Mouse (Mus musculus) cerebellum, postnatal 4 days (tissue): ENCODE measurements around the gene Cited2.

Experiments used
- DNase-seq, 2 experiments: peaks; one replicate each; pipeline ENCODE4 v3.0.0; 2022; ENCODE audit warnings: low spot score in 2 of 2, mixed read lengths in 1 of 2

Cited2 gene

DNA sequence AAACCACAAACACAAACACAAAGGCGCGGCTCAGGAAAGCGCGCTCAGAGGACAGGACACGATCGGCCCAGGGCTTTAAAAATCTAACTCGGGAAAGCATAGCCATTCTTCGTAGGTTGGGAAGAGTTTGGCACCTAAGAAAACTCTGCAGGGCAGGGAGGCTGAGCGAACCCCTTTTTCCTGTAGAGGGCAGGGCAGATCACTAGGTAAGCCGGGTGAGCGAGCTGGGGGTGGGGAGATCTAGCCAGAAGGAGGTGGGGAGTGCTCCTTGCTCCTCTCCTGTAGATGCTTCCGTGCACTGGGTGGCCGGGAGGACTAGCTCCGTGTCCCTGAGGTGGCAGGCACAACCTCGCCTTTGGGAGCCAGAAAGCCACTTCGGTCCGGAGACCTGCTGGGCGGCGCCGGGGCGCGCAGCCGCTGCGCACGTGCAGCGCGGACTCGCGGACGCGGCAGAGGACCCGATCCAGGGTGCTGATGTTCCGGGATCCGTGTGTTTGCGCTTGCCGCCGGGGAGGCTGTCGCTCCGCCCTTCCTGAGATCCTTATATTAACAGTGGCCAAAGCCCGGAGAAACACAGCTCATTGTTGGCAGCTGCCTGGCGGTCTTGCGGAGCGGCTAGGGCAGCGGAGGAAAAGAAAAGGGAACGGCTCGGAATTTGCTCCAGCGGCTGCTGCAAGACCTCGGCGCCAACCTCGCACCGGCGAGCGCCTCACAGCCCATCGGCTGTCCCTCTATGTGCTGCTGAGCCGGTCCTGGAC, at the start of gene Cited2:
TSS of gene Cited2 (plus strand) at position 566 of the 758 bp plus-strand sequence.
- DNase-seq: peak; percentile 100

DNA sequence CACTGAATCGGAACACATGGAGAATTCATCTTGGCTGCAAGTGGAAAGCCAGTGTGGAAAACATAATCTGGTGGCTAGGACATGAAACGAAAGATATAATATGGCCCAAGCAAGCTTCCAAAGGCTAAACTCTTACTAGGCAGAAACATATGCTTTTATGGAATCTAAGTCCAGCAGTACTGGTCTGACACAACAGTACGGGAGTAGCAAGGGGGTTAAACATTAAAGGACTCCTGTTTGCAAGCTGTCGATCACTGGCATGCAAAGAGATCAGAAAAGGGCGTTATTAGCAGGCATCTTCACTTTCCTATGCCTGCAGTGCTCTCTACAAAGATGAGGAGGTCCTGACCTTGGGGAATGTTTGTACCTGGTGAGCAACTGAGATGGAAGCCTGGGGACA, 48.6 kb upstream of the Cited2 start:
- no peak for DNase-seq

DNA sequence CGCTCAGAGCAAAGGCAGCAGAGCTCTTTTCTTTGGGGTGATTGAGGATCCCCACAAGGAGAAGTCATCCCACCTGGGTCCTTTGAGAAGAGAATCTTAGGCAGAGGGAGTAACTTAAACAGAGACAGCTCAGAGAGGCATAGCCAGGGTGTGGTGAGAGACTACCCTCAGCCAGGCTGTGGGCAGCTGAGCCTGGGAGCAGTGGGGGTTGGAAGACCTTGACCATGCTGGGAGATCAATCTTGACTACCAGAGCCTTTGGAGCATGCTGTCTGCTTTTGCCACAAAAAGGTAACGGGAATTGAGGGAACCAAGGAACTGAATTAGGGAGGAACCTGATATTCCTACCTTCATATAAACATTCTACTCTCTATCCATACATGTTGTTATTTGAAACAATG, 48.1 kb upstream of the Cited2 start:
- no peak for DNase-seq

DNA sequence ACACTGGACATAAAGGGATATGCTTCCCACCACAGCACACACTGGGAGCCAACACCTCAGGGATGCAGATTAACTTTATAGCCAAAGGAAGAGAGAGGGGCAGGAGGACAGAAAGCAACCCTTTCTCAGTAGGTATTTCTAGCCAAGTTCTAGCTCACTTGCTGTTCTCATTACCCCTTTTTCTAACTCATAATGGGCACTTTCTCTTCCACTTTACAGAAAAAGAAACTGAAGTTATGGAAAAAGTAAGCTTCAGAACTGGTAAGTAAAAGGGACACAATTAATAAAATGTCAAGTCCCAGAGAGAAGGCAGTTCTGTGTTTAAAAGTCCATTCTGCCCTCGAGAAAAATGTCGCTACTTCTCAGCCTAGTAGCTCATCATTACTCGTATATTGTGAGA, 46.6 kb upstream of the Cited2 start:
- no peak for DNase-seq

DNA sequence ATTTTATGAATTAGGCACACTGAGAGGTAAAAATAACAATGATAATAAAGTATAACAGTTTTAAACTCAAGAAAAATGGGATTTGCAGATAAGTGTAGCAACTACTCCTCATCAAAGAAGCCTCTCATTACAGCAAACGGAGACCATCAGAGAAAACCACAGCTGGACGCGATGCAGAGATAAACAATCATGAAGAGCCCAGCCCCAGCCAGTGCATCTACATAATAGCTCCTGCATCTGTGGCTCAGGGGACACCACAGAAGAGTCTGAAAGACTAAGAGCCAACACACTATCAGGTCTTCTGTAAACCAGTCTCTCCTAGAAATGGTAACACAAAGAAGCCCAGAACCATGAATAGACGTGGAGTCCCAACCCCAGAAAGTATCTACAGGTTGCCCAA, 45.7 kb upstream of the Cited2 start:
- DNase-seq: no peak

DNA sequence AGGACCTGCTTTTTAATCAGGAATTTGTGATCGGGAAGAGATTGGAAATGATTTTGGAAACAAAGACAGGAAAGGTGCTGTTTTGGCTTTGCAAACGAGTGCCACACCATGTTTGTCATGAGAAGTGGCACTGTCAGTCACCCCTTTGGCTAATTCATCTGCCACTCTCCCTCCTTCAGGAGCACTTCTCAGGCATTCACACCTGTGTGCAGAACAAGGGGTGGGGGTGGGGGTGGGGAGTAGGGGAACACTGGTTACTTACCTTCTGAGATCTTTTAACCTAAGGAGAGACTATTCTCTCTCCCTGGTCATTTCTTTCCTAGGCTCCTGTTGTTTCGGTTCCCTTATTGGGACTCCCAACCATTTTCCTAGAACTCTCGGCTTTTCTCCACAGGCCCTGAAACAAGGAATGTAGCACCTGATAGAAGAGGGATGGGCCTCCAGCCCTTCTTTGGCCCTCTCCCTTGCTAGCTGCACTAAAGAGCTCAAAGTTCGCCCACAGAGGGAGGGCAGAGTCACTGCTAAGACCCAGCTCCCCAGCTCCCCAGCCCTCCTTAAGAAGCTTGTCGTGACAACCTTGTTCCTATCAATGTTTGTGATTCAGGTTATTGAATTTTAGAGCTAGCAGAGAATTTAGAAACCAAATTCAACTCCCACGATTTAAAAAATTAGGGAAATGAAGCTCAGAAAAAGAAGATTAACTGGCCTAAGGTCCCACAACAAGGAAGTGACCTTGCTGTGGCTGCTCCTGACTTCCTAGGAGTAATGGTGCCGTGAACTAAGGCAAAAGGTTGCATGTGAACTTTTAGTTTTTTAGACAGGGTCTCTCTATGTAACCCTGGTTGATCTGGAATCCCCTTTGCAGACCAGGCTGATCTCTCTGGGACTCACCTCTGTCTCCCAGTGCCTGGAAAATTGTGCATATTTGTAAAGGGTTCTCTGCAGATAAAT, 42.3 kb upstream of the Cited2 start:
- DNase-seq: no peak

DNA sequence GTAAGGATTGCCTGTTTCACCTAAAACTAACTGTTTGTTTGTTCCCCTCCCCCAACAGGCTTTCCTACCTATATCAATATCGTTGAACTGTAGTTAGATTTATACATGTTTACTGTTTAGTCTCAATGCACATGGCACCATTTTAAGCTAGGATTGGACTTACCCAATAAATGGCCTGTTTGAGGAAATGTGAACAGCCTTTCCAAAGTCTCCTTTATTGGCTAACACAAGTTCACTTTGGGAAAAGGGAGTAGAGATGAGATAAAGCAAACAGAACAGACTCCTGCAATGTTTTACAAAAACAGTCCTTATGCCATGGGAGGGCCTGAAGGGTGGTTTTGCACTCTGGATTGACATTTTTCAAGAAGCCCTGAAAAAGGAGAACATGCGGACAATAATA, 41.6 kb upstream of the Cited2 start:
- no peak for DNase-seq

DNA sequence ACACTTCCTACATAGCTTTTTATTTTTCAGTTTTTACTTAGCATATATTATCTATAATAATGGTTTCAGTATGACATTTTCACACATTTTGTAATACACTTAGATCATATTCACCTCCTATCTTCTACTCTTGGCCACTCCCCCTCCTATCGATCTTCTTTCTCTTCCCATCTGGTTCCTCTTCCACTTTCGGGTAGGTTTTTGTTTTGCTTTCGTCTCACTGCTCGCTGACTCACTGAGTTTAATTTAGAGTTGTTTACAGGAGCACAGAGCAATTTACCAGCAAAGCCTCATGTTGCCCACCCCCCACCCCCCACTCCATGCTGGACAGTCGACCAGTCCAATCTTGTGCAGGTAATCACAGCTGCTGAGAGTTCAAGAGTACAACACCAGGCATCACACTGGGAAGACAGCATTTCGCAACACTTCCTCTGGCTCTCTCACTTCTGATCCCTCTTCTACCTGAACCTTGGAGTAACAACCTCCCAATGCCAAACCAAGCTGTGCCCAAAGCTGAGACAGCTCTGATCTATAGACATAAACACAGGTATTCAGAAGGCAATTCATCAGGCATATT, 39.1 kb upstream of the Cited2 start:
- no peak for DNase-seq

DNA sequence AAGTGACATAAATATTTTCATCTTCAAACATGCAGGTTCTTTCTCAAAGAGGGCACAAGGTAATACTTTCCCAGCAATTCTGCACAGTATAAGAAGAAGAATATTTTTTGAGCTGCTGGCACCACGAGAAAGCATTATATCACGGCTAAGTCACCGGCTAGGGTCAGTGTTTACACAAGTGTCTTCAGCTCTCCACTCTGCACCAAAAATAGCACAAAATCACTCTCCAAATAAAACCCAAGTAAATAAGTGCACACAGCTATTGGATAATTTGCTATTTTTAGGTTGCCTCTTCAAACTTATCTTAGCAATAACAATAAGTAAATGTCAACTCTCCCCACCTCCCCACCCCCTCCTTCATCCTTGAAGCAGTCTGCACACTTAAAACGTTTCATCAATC, 33.2 kb upstream of the Cited2 start:
- no peak for DNase-seq

DNA sequence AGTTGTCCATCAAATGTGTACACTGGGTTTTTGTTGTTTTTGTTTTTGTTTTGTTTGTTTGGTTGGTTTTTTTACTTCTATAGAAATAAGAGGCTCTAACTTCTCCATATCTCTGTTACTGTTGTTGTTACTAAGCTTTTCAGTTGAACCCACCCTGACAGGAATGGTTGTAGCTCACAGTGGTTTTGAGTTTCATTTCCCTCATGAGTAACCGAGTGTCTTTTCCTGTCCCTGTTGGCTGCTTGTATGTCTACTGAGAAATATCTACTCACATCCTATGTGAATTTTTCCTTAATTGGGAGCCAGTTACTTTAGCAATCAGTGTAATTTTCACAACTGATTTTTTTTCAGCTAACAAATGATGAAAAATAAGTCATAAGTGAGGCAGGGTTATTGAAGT, 31.3 kb upstream of the Cited2 start:
- no peak for DNase-seq

DNA sequence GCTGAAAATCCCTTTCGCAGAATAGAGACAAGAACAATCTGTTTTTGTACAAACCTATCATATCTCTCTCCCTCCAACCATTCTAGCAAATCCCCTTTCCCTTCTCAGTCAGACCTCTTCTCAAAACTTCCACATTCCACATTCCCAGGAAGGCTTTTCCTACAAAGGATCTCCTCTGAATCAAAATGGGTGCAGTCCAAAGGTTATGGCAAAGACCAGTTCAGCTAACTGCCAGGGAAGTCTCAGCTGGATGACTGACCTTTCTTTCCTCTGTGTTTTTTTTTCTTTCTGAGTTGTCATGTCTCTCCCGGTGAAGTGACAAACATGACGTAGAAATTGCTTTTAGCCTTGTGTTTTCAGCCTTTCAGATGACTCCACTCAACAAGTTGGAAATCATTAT, 27.2 kb upstream of the Cited2 start:
- DNase-seq: no peak

DNA sequence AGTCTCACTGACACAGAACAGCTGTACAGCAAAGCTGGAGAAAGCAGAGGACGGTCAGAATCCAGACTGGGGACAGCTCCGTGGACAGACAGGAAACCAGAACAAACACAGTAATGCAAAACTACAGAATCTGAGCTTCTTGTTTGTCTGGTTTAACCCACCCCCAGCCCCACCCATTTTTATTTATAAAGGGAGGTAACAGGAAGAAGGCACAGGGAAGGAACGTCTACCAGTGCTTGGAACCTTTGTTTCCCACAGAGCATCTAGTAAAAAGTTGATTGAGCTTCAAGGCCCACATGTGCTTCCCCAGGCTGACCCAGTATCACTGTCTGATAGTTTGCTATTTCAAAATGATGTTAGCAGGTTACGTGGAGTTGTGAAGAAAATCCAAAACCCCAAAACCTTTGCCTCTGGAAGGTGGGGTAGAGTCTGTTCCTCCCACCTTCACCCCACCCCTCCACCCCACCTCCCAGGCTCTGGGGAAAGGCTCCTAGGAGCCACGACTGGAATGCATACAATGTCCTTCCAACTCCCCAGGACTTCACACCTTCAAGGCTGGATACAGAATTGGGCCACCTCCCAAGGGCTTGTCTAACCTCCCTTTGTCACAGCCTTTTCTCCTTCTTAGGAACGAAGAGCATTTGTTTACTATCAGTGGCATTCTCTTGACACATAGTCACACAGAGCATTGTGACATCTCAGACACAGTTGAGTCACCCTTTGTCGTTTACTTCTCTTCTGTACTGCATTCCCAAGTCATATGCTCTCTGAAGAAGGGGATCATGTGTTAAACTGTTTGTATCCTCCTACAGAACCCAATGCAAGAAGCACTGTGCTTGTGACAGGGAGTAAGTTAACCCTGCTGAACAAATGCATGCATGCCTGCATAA, 25.4 kb upstream of the Cited2 start:
- DNase-seq: no peak

DNA sequence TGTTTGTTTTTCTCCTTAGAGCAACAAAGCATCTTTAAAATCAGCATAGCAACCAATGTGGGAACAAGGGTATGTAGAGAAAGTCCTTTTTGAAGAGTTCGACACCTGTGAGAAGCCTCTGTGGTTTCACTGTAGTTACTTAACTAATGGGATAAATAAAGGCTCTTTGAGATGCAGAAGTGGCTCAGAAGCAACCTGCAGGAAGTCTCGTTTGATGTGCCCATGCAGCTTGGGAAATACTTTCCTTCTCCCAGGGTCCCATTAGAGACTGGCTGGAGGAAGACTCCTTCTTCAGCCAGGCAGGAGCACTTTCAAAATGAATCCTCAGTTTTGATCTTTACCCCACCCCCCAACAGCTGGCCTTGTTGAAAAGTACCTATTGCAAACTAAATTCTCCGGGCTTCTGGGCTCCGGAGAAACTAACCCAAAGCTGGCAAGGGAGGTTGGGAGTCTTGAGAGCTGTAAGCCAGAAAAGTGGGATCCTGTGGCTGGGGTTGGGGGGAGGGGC, 17.5 kb upstream of the Cited2 start:
- no peak for DNase-seq

DNA sequence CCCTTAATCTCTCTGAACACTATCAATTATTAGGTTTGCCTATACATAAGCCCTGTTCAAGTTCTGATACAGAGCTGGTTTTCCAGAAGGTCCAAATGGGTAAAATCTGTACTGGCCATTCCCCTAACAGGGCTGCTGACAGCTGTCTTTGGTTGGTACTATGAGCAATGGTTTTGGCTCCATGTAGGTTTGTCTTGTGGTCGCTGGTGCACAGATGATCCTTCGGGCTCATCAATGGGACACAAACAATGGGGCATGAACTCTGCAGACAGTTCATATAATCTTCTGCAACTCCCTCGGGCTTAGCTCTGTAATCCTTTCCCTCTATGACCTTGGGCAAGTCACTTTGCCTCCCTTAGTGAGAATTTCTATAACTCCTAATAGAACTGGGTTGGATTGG, 12.3 kb upstream of the Cited2 start:
- DNase-seq: no peak

DNA sequence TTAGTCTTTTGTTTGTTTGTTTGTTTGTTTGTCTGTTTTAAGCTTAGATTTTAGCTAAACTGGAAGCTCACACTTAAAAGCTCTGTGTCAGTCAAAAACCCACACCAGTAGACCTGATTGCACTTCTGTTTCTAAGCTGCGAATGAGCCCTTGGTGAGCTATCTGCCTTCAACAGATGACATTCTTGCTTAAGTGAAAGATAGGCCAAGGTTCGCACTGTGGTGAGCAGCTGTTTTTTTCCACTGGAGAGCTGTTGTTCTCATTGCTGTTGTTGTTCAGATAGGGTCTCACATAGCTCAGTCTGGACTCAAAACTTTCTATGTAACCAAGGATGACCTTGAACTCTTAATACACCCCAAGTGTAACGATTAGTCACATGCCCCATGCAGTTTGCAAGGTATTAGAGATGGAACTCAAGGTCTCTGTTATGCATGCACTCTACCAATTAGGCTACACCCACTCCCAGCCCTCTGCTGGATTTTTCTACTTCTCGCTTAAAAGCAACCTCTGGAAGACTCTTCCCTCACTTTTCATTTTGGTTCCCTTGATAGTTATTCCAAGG, 3.9 kb upstream of the Cited2 start:
- no peak for DNase-seq

DNA sequence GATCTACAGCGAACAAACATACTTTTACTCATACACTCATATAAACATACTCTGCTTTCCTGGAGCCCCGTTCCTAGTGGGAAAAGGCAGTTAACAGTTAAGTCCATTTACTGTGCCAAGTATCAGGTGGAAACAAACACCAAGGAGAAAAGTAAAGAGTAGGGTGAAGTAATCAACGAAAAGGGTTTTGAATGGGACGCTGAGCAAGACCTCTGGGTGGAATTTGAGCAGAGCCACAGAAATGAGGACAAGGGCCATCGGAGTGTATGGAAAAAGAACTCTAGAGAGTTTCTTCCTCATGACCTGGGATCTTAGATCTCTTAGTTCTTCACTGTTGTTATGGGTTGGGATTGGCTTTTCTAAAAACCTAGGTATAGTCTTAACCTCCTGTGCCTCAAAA, 3.4 kb upstream of the Cited2 start:
- DNase-seq: no peak

DNA sequence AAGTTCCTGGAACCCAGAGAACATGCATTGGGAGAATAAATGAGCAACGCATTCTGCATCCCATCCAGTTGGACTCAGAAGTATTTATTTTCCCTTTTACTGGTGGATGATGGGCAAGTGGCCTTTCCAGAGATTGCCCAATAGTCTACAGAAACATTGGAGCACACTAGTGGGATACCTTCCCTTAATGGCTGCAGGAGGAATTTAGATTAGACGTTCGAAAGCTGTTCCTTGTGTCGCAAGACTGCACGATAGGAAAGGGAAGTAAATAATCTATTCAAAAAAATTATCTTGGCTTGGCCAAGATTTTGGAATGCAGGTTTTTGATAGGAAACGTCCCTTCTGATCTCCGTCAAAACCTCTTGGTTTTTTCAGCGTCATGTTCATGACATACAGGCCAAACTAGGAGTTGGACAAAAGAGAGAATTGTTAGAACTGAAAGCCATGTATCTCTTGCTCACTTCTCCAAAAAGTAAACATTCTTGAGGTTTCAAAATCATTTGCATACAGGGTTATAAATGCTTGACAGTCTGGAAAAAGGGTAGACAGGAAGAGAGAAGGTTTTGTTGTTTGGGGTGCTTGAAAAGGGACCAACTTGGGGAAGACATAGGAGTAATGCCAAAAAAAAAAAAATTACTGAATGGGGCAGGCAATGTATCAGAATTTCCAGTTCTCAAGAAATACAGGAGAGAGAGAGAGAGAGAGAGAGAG, 2.0 kb upstream of the Cited2 start:
- DNase-seq: no peak

DNA sequence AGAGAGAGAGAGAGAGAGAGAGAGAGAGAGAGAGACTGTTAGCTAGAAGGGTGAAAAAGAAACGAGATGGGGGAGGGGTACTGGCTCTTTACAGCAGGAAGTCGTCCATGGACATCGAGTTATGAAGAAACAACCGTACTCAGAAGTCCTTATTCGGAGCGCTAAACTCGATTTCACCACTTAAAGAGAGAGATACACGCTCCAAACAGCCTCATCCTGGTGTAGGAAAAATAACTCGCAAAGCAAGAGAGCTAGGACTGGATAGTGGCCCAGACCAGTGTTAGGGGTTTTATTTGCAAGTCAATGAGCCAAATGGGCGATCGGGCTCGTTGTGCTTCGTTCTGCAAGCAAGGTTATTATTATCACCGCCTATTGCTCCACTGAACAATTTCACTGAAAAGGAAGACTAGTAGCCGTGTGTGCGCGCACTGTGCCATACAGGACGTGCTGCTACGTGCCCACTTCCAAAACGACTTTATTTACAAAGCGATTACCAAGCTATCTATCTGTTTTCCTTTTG, 1.4 kb upstream of the Cited2 start:
- no peak for DNase-seq

DNA sequence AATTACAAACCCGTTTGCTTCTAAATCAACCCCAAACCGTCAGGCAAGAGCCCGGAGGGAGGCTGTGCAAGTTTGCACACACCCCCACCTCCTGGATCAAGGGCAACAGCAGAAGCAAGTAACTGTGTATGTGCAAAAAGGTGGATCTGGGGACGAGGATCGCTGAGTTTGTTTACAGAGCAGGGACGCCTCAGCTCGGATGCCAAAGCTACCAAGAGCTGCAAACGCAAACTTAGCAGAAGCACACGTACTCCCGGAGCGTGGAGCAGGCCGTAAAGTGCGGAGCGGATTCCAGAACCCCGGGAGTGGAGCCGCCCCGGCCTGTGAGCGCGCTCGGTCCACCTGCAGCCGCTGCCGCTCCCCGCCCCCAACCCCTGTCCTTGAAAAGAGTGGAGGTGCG, 860 bp upstream of the Cited2 start:
- DNase-seq: peak; percentile 94 to 98

DNA sequence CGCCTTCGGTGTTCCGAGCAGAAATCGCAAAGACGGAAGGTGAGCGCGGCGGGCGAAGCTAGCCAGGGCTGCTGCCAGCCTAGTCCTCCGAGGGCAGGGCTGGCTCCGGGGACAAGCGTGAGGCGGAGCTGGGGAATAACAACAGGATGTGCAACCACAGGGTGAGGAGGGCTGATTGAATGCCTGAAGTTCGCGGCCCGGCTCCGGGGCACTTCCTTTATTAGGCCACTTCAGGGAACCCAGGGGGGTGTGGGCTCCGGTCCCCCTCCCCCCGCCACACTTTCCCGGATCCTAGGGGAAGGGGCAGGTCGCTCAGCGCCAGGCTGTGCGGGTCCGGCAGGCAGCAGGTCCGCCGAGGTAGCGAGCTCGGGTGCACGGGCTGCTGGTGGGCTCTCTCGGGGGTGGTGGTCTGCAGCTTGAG, 413 bp downstream of the Cited2 start:
- no peak for DNase-seq
